Mouse (Mus musculus) cortical plate, adult 2 months (tissue): ENCODE results near the gene Synpo2.

Experiments used
- CTCF ChIP-seq: fragments of 200-500 bp; IDR thresholded peaks from 2 replicates; pipeline ENCODE4 v1.5.1; 2011; ENCODE audit warnings: mild to moderate bottlenecking, control low read depth, low read length; ENCODE audit not compliant: insufficient read depth; ENCODE audit errors: extremely low read depth
- POLR2A ChIP-seq: fragments of 200-500 bp; IDR thresholded peaks from 2 replicates; pipeline ENCODE4 v1.6.1; 2011; ENCODE audit warnings: mild to moderate bottlenecking, low read length, control low read depth; ENCODE audit not compliant: insufficient read depth; ENCODE audit errors: extremely low read depth

DNA sequence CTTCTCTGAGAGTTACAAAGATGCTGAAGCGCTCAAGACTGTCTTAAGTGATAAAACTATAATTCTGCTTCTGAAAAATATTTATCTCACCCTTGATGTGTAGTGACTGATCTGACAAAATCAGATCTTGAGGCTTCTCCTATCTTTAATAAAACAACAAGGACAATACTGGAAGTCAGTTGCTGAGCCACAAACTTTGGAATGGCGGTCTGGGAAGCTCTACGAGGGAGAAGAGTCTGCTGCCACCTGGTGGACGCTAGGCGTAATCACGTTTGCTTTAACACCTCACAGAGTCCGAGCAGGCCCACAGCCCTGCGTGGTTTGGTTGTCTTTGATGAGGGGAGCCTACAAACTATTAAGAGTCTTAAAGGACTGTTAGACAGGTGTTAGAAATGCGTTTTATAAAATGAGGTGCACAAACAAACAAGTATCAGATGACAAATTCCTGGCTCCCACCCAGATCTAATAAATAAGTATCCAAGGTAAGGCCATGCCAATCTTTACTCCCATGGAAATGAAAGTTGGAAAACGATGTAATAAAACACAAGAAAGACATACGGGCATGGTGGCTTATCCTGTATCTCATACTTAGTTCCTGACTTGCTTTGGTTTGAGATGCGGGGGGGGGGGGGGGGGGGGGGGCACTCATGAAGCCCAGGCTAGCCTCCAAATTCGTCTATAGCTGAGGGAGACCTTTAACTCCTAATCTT is 132.6 kb downstream of the Synpo2 start:
- no peak for TF ChIP-seq POLR2A
- TF ChIP-seq CTCF = peak; percentile 89
